Mouse (Mus musculus) CH12.LX (cell line): Measurements from ENCODE around the gene 4933427D14Rik.

Experiments
- BHLHE40 ChIP-seq: IDR thresholded peaks from 2 replicates; pipeline ENCODE4 v1.6.1; 2011; ENCODE audit warnings: mild to moderate bottlenecking, low read depth, low read length, improper control_type of control experiment
- CHD1 ChIP-seq: IDR thresholded peaks from 2 replicates; pipeline ENCODE4 v1.6.1; 2012; ENCODE audit warnings: low read depth, low read length, improper control_type of control experiment, inconsistent platforms
- CHD2 ChIP-seq: IDR thresholded peaks from 2 replicates; pipeline ENCODE4 v1.6.1; 2011; ENCODE audit warnings: low read length, improper control_type of control experiment
- CTCF ChIP-seq, 2 experiments: IDR thresholded peaks in 1 of 2; conservative IDR thresholded peaks in 1 of 2; 2 replicates each; pipeline ENCODE4 v1.5.1; 2011 to 2012; ENCODE audit warnings: low read depth in 2 of 2, low read length in 2 of 2, improper control_type of control experiment in 1 of 2, inconsistent platforms in 1 of 2, mild to moderate bottlenecking in 1 of 2, moderate library complexity in 1 of 2
- ELF1 ChIP-seq: IDR thresholded peaks from 2 replicates; pipeline ENCODE4 v1.6.1; 2014; ENCODE audit warnings: low read depth, mild to moderate bottlenecking, inconsistent platforms, low read length, improper control_type of control experiment
- EP300 ChIP-seq: IDR thresholded peaks from 2 replicates; pipeline ENCODE4 v1.6.1; 2011; ENCODE audit warnings: low read length, improper control_type of control experiment
- ETS1 ChIP-seq: conservative IDR thresholded peaks from 2 replicates; pipeline ENCODE4 v1.6.1; 2012; ENCODE audit warnings: low read depth, mild to moderate bottlenecking, inconsistent platforms, low read length, improper control_type of control experiment, moderate library complexity
- JUND ChIP-seq: conservative IDR thresholded peaks from 2 replicates; pipeline ENCODE4 v1.6.1; 2011; ENCODE audit warnings: low read depth, low read length, improper control_type of control experiment
- NRF1 ChIP-seq: IDR thresholded peaks from 2 replicates; pipeline ENCODE4 v1.6.1; 2014; ENCODE audit warnings: low read depth, mild to moderate bottlenecking, inconsistent platforms, low read length, improper control_type of control experiment, moderate library complexity
- POLR2A ChIP-seq: IDR thresholded peaks from 2 replicates; pipeline ENCODE4 v1.6.1; 2011; ENCODE audit warnings: low read depth, mild to moderate bottlenecking, improper control_type of control experiment, low read length
- POLR2AphosphoS2 ChIP-seq: IDR thresholded peaks from 2 replicates; pipeline ENCODE4 v1.6.1; 2011; ENCODE audit warnings: low read depth, low read length, improper control_type of control experiment
- UBTF ChIP-seq: IDR thresholded peaks from 2 replicates; pipeline ENCODE4 v1.6.1; 2012; ENCODE audit warnings: low read depth, mild to moderate bottlenecking, inconsistent platforms, low read length, improper control_type of control experiment, moderate library complexity
- ZC3H11A ChIP-seq: IDR thresholded peaks from 2 replicates; pipeline ENCODE4 v1.6.1; 2012; ENCODE audit warnings: low read depth, mild to moderate bottlenecking, inconsistent platforms, low read length, improper control_type of control experiment
- ZKSCAN1 ChIP-seq: IDR thresholded peaks from 2 replicates; pipeline ENCODE4 v1.6.1; 2012; ENCODE audit warnings: low read depth, inconsistent platforms, low read length, improper control_type of control experiment, borderline replicate concordance

DNA sequence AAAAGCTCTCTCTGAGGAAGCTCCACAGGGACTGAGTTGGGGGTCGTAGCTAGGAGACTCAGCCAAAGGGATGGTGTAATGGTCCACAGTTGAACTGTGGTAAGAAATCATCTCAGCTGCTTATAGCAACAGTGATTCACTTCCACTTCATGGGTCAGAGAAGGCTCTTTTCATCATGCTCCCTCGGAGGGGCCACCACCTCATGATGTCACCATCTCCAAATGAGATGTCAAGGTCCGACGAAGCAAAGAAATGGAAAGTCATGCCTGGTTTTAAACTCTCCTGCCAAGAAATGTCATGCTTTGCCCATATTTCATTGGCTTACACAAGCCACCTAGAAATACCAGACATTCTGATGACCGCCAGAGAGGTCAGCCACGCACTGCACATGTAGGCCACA, 86.9 kb downstream of the 4933427D14Rik start:
- no peak for TF ChIP-seq NRF1
- no peak for TF ChIP-seq ZC3H11A
- TF ChIP-seq CTCF (conservative IDR thresholded peaks at IDR 0.05 in 1 of 2, IDR thresholded peaks at IDR 0.05 in 1 of 2; ENCODE audit: low read depth in 2 of 2, low read length in 2 of 2), result no peak
- no peak for TF ChIP-seq ZKSCAN1
- no peak for TF ChIP-seq BHLHE40
- no peak for TF ChIP-seq POLR2A
- TF ChIP-seq POLR2AphosphoS2, result no peak
- no peak for TF ChIP-seq ETS1
- no peak for TF ChIP-seq EP300
- no peak for TF ChIP-seq JUND
- TF ChIP-seq ELF1, result no peak
- TF ChIP-seq CHD1, result no peak
- no peak for TF ChIP-seq CHD2
- TF ChIP-seq UBTF, result no peak
